Mouse (Mus musculus) MEL (cell line): ENCODE results near the gene Rasl12. TPM values are rescaled to one million over a fixed set of nuclear protein-coding genes. Genes with fewer than 3 reads are reported as not detected.

Source experiments
- DNase-seq: peaks from one replicate; pipeline ENCODE4 v3.0.0; 2011; ENCODE audit warnings: low read depth, low spot score
- H3K27ac ChIP-seq: 2 replicates; pipeline ENCODE4 v1.5.1; 2012; ENCODE audit warnings: low read depth, mild to moderate bottlenecking, control low read depth, low read length, moderate library complexity; ENCODE audit not compliant: control insufficient read depth
- H3K27me3 ChIP-seq, 2 experiments: fragments of 150-350 bp in 1 of 2; sonication (generic) in 1 of 2; 2 replicates each; pipeline ENCODE4 v1.6.1; 2012; ENCODE audit warnings: low read length in 2 of 2, mild to moderate bottlenecking in 2 of 2, improper control_type of control experiment in 1 of 2, moderate library complexity in 1 of 2; ENCODE audit not compliant: insufficient read depth in 2 of 2, control insufficient read depth in 1 of 2
- H3K36me3 ChIP-seq, 2 experiments: 2 replicates each; pipeline ENCODE4 v1.6.1; 2012 to 2014; ENCODE audit warnings: low read length in 2 of 2, improper control_type of control experiment in 1 of 2, inconsistent platforms in 1 of 2, mild to moderate bottlenecking in 1 of 2; ENCODE audit not compliant: insufficient read depth in 2 of 2, control insufficient read depth in 1 of 2
- H3K4me1 ChIP-seq, 2 experiments: fragments of 150-350 bp in 1 of 2; sonication (generic) in 1 of 2; 2 replicates each; pipeline ENCODE4 v1.6.1; 2012; ENCODE audit warnings: low read length in 2 of 2, improper control_type of control experiment in 1 of 2, mild to moderate bottlenecking in 1 of 2; ENCODE audit not compliant: insufficient read depth in 2 of 2, control insufficient read depth in 1 of 2
- H3K4me3 ChIP-seq, 2 experiments: fragments of 150-350 bp in 1 of 2; sonication (generic) in 1 of 2; 2 replicates each; pipeline ENCODE4 v1.5.1; 2012; ENCODE audit warnings: low read depth in 2 of 2, low read length in 2 of 2, mild to moderate bottlenecking in 2 of 2, moderate library complexity in 2 of 2, control low read depth in 1 of 2, improper control_type of control experiment in 1 of 2; ENCODE audit not compliant: control insufficient read depth in 1 of 2, insufficient read depth in 1 of 2
- H3K79me2 ChIP-seq: 2 replicates; pipeline ENCODE4 v1.6.1; 2012; ENCODE audit warnings: mild to moderate bottlenecking, low read length, moderate library complexity; ENCODE audit not compliant: control insufficient read depth, poor library complexity, insufficient read depth
- H3K9ac ChIP-seq: 2 replicates; pipeline ENCODE4 v1.6.1; 2012; ENCODE audit warnings: low read depth, mild to moderate bottlenecking, control low read depth, low read length, moderate library complexity; ENCODE audit not compliant: control insufficient read depth, poor library complexity, severe bottlenecking
- H3K9me3 ChIP-seq: fragments of 150-350 bp; sonication (generic); replicated peaks from 2 replicates; pipeline ENCODE4 v1.6.1; 2012; ENCODE audit warnings: mild to moderate bottlenecking, low read length, improper control_type of control experiment, moderate library complexity; ENCODE audit not compliant: insufficient read depth
- BHLHE40 ChIP-seq: IDR thresholded peaks from 2 replicates; pipeline ENCODE4 v1.6.1; 2012; ENCODE audit warnings: low read depth, mild to moderate bottlenecking, inconsistent platforms, low read length, improper control_type of control experiment, borderline replicate concordance
- CHD1 ChIP-seq: IDR thresholded peaks from 2 replicates; pipeline ENCODE4 v1.6.1; 2012; ENCODE audit warnings: low read depth, mild to moderate bottlenecking, inconsistent platforms, low read length, improper control_type of control experiment
- GATA1 ChIP-seq: IDR thresholded peaks from 2 replicates; pipeline ENCODE4 v1.6.1; 2011; ENCODE audit warnings: low read depth, low read length, improper control_type of control experiment
- JUND ChIP-seq: IDR thresholded peaks from 2 replicates; pipeline ENCODE4 v1.6.1; 2011; ENCODE audit warnings: low read depth, mild to moderate bottlenecking, improper control_type of control experiment, low read length
- MAX ChIP-seq: IDR thresholded peaks from 2 replicates; pipeline ENCODE4 v1.6.1; 2011; ENCODE audit warnings: low read length, improper control_type of control experiment
- MAZ ChIP-seq: IDR thresholded peaks from 2 replicates; pipeline ENCODE4 v1.6.1; 2012; ENCODE audit warnings: low read depth, mild to moderate bottlenecking, inconsistent platforms, low read length, improper control_type of control experiment
- NELFE ChIP-seq: IDR thresholded peaks from 2 replicates; pipeline ENCODE4 v1.6.1; 2011; ENCODE audit warnings: low read depth, low read length, improper control_type of control experiment
- NRF1 ChIP-seq: IDR thresholded peaks from 2 replicates; pipeline ENCODE4 v1.6.1; 2014; ENCODE audit warnings: low read depth, mild to moderate bottlenecking, inconsistent platforms, low read length, improper control_type of control experiment, moderate library complexity; ENCODE audit not compliant: poor library complexity, insufficient read depth, severe bottlenecking
- POLR2A ChIP-seq, 2 experiments: IDR thresholded peaks; 2 replicates each; pipeline ENCODE4 v1.6.1; 2011 to 2012; ENCODE audit warnings: low read length in 2 of 2, mild to moderate bottlenecking in 2 of 2, control low read depth in 1 of 2, improper control_type of control experiment in 1 of 2, low read depth in 1 of 2, moderate library complexity in 1 of 2; ENCODE audit not compliant: control insufficient read depth in 1 of 2, insufficient read depth in 1 of 2, poor library complexity in 1 of 2
- POLR2AphosphoS2 ChIP-seq: IDR thresholded peaks from 2 replicates; pipeline ENCODE4 v1.6.1; 2011; ENCODE audit warnings: low read length, improper control_type of control experiment
- POLR2AphosphoS5 ChIP-seq: IDR thresholded peaks from 2 replicates; pipeline ENCODE4 v1.6.1; 2012; ENCODE audit warnings: low read depth, borderline replicate concordance, mild to moderate bottlenecking, inconsistent platforms, low read length, moderate library complexity, mixed read lengths
- SMC3 ChIP-seq: IDR thresholded peaks from 2 replicates; pipeline ENCODE4 v1.6.1; 2011; ENCODE audit warnings: low read depth, low read length, improper control_type of control experiment
- TAL1 ChIP-seq: IDR thresholded peaks from 2 replicates; pipeline ENCODE4 v1.6.1; 2012; ENCODE audit warnings: mild to moderate bottlenecking, inconsistent platforms, low read length, moderate library complexity, mixed read lengths
- TCF12 ChIP-seq: IDR thresholded peaks from 2 replicates; pipeline ENCODE4 v1.6.1; 2014; ENCODE audit warnings: low read depth, mild to moderate bottlenecking, inconsistent platforms, low read length, improper control_type of control experiment, moderate library complexity
- UBTF ChIP-seq: IDR thresholded peaks from 2 replicates; pipeline ENCODE4 v1.6.1; 2012; ENCODE audit warnings: low read depth, mild to moderate bottlenecking, inconsistent platforms, low read length, improper control_type of control experiment, moderate library complexity, borderline replicate concordance; ENCODE audit not compliant: insufficient read depth
- USF1 ChIP-seq: IDR thresholded peaks from 2 replicates; pipeline ENCODE4 v1.6.1; 2014; ENCODE audit warnings: low read depth, mild to moderate bottlenecking, inconsistent platforms, low read length, improper control_type of control experiment, moderate library complexity
- ZKSCAN1 ChIP-seq: IDR thresholded peaks from 2 replicates; pipeline ENCODE4 v1.6.1; 2012; ENCODE audit warnings: low read depth, mild to moderate bottlenecking, inconsistent platforms, low read length, improper control_type of control experiment, moderate library complexity
- ZMIZ1 ChIP-seq: IDR thresholded peaks from 2 replicates; pipeline ENCODE4 v1.6.1; 2012; ENCODE audit warnings: low read depth, mild to moderate bottlenecking, inconsistent platforms, low read length, improper control_type of control experiment, moderate library complexity
- ZNF384 ChIP-seq: IDR thresholded peaks from 2 replicates; pipeline ENCODE4 v1.6.1; 2012; ENCODE audit warnings: low read depth, mild to moderate bottlenecking, inconsistent platforms, low read length, improper control_type of control experiment
- polyA plus RNA-seq, 2 experiments: library from polyadenylated mRNA; stranded (reverse) in 1 of 2; unstranded in 1 of 2; fragments of >175 nt in 1 of 2; fragments of >200 nt in 1 of 2; gene quantifications; 2 replicates each; pipeline versions ENCODE4 v1.2.1 to v1.2.4; 2012; ENCODE audit warnings: low replicate concordance in 2 of 2, low read depth in 1 of 2; ENCODE audit not compliant: insufficient read length in 2 of 2, insufficient read depth in 1 of 2, missing spikeins in 1 of 2
- total RNA-seq: library from RNA; depleted of rRNA; stranded (reverse); fragments of 300-350 nt; gene quantifications from 2 replicates; pipeline ENCODE4 v1.2.3, GENCODE M21; 2012

Gene Rasl12
- total and polyA plus RNA-seq, 3 experiments: 0.12 to 0.19 TPM; not detected in 1

DNA sequence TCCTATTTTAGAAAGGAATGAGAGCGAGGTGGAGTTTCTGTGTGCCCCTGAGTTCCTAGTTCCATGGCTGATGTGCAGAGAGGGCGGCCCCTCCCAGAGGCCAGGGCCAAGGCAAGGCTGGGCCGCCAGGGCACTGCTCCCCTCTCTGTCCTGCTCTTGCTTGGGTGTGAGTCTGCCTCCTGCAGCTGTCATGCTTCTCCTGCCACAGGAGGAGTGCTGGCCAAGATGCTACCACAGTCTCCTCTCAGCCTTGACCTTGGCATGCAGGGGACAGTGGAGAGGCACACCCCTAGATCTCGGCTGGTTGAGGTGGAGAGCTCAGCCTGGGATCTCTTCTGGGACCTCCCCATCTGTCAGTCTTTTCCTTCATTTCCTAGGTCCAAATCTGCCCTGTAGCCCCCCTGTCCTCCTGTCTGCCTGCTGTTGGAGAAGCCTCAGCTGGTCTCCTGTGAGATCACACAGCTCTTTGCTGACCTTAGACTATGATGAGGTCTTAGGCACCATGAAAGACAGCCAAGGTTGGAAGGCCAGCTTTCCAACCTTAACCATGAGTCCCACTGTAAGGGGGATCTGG lies 17.2 kb upstream of the Rasl12 start:
- Histone ChIP-seq H3K4me3 (no peak overlapping the region), H3K79me2 (no peaks in the 10 kb centered on the region), H3K9me3 (no peaks in the 10 kb centered on the region), H3K27ac (no peak overlapping the region), H3K36me3 (no peaks in the 10 kb centered on the region), H3K27me3 (no peaks in the 10 kb centered on the region), H3K4me1 (no peaks in the 10 kb centered on the region), H3K9ac (no peak overlapping the region)
- TF ChIP-seq POLR2A (IDR thresholded peaks at IDR 0.05; ENCODE audit: control insufficient read depth in 1 of 2, insufficient read depth in 1 of 2, low read depth in 1 of 2, low read length in 2 of 2, poor library complexity in 1 of 2): no peak
- no peak for TF ChIP-seq ZMIZ1
- TF ChIP-seq USF1: no peak
- TF ChIP-seq SMC3: no peak
- TF ChIP-seq NRF1: no peak
- TF ChIP-seq MAX: no peak
- no peak for TF ChIP-seq TCF12
- TF ChIP-seq BHLHE40: no peak
- TF ChIP-seq NELFE: no peak
- TF ChIP-seq POLR2AphosphoS5: no peak
- no peak for TF ChIP-seq JUND
- TF ChIP-seq MAZ: no peak
- TF ChIP-seq UBTF: no peak
- TF ChIP-seq ZKSCAN1: no peak
- TF ChIP-seq CHD1: no peak
- TF ChIP-seq POLR2AphosphoS2: no peak
- DNase-seq: no peak

DNA sequence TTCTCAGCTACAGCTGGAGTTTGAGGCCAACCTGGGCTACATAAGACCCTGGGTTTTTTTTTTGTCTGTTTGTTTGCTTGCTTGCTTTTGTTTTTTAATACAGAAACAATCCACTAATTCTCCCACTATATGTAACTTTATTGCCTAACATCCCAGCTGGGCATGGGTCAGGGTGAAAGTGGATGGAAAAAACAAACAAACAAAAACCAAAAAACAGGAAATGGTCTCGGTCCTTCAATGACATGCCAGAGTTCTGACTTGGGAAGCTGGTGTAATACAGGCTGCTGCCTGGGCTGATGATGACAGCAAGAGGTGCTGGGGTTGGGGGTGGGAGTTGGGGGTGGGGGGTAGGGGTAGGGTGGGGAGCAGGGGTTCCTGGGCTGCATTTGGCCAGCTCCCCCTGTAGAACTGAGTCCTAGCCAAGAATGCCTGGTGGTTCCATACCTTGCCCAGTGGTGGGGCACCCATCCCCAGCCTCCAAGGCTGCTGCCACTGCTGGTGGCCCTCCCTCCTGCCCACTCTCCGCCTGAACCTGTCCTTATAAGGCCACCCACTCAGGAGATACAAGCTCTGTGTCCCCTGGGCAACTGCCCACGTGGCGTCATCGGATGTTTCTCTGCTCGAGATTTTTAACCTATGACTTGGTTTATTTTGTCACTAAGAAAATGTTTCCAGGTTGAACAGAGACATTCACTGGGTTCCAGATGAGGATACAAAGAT lies 16.1 kb upstream of the Rasl12 start:
- Histone ChIP-seq H3K27me3 (no peaks in the 10 kb centered on the region), H3K4me3 (no peak overlapping the region)

More for the DNA sequence above, 16.1 kb upstream of the Rasl12 start:
- Histone ChIP-seq H3K9me3 (no peaks in the 10 kb centered on the region), H3K79me2 (no peaks in the 10 kb centered on the region), H3K36me3 (no peaks in the 10 kb centered on the region), H3K4me1 (no peaks in the 10 kb centered on the region), H3K27ac (no peak overlapping the region), H3K9ac (no peak overlapping the region)
- DNase-seq: no peak
- TF ChIP-seq TAL1 (no peak), TCF12 (no peak), ZKSCAN1 (no peak), ZNF384 (no peak), GATA1 (no peak), ZMIZ1 (no peak)
